Mouse (Mus musculus) kidney, adult 8-10 months (tissue): ENCODE data around the gene Gfer.

Experiments used
- DNase-seq, 2 experiments: peaks; one replicate each; pipeline ENCODE4 v3.0.0; 2022

Gfer gene

GRCm38 (mm10) chr17:24696011-24696697 lies at the start of gene Gfer, which contains the start of gene Noxo1:
Gene Gfer (minus strand): TSS chr17:24696156.
Gene Noxo1 (plus strand): TSS chr17:24696234.
- DNase-seq = peak; percentile 83 to 85

GRCm38 (mm10) chr17:24744381-24744780 lies 48.4 kb upstream of the Gfer start:
- DNase-seq = no peak

- DNase-seq = no peak
These were observed 47.9 kb upstream of the Gfer start for GRCm38 (mm10) chr17:24743896-24744295.

GRCm38 (mm10) chr17:24742307-24742706 lies 46.4 kb upstream of the Gfer start:
- DNase-seq = no peak

GRCm38 (mm10) chr17:24739926-24740325 lies 44.0 kb upstream of the Gfer start:
- no peak for DNase-seq

- peak; percentile 82 to 89 for DNase-seq
These were observed 42.3 kb upstream of the Gfer start for GRCm38 (mm10) chr17:24738238-24738637.

- peak; percentile 65 to 72 for DNase-seq
These were observed 41.3 kb upstream of the Gfer start for GRCm38 (mm10) chr17:24737135-24737810.

- peak; percentile 99 for DNase-seq
These were observed 40.5 kb upstream of the Gfer start, which contains the start of gene Msrb1 for GRCm38 (mm10) chr17:24736330-24737051. Gene Msrb1 (plus strand): TSS chr17:24736642.

GRCm38 (mm10) chr17:24735446-24735845 lies 39.5 kb upstream of the Gfer start:
- DNase-seq = no peak

GRCm38 (mm10) chr17:24734513-24734912 lies 38.6 kb upstream of the Gfer start:
- no peak for DNase-seq

- DNase-seq = no peak
These were observed 37.6 kb upstream of the Gfer start for GRCm38 (mm10) chr17:24733434-24734050.

GRCm38 (mm10) chr17:24732233-24732935 lies 36.4 kb upstream of the Gfer start:
- DNase-seq = peak in 1 of 2 experiments; percentile 49

GRCm38 (mm10) chr17:24730787-24731186 lies 34.8 kb upstream of the Gfer start:
- no peak for DNase-seq

GRCm38 (mm10) chr17:24729067-24729466 lies 33.1 kb upstream of the Gfer start:
- no peak for DNase-seq

- DNase-seq = no peak
These were observed 32.2 kb upstream of the Gfer start for GRCm38 (mm10) chr17:24728184-24728583.

GRCm38 (mm10) chr17:24727618-24728017 lies 31.7 kb upstream of the Gfer start, which contains the start of gene Rpl3l:
Gene Rpl3l (plus strand): TSS chr17:24727820.
- no peak for DNase-seq

- no peak for DNase-seq
These were observed 29.9 kb upstream of the Gfer start for GRCm38 (mm10) chr17:24725637-24726390.

GRCm38 (mm10) chr17:24724184-24724583 lies 28.2 kb upstream of the Gfer start, which contains the start of gene Ndufb10:
Gene Ndufb10 (minus strand): TSS chr17:24724478.
- peak; percentile 95 to 98 for DNase-seq

GRCm38 (mm10) chr17:24723881-24724180 lies 27.9 kb upstream of the Gfer start:
- DNase-seq = no peak

GRCm38 (mm10) chr17:24723122-24723880 lies 27.3 kb upstream of the Gfer start:
- DNase-seq = no peak
